Mouse (Mus musculus) MEL (cell line): Measurements from ENCODE around the gene Slc9a5. TPM values are rescaled to one million over a fixed set of nuclear protein-coding genes. Genes with fewer than 3 reads are reported as not detected.

Experiments used
- DNase-seq: peaks from one replicate; pipeline ENCODE4 v3.0.0; 2011; ENCODE audit warnings: low read depth, low spot score
- H3K27ac ChIP-seq: 2 replicates; pipeline ENCODE4 v1.5.1; 2012; ENCODE audit warnings: low read depth, mild to moderate bottlenecking, control low read depth, low read length, moderate library complexity; ENCODE audit not compliant: control insufficient read depth
- H3K27me3 ChIP-seq, 2 experiments: fragments of 150-350 bp in 1 of 2; sonication (generic) in 1 of 2; 2 replicates each; pipeline ENCODE4 v1.6.1; 2012; ENCODE audit warnings: low read length in 2 of 2, mild to moderate bottlenecking in 2 of 2, improper control_type of control experiment in 1 of 2, moderate library complexity in 1 of 2; ENCODE audit not compliant: insufficient read depth in 2 of 2, control insufficient read depth in 1 of 2
- H3K36me3 ChIP-seq, 2 experiments: 2 replicates each; pipeline ENCODE4 v1.6.1; 2012 to 2014; ENCODE audit warnings: low read length in 2 of 2, improper control_type of control experiment in 1 of 2, inconsistent platforms in 1 of 2, mild to moderate bottlenecking in 1 of 2; ENCODE audit not compliant: insufficient read depth in 2 of 2, control insufficient read depth in 1 of 2
- H3K4me1 ChIP-seq, 2 experiments: fragments of 150-350 bp in 1 of 2; sonication (generic) in 1 of 2; 2 replicates each; pipeline ENCODE4 v1.6.1; 2012; ENCODE audit warnings: low read length in 2 of 2, improper control_type of control experiment in 1 of 2, mild to moderate bottlenecking in 1 of 2; ENCODE audit not compliant: insufficient read depth in 2 of 2, control insufficient read depth in 1 of 2
- H3K4me3 ChIP-seq, 2 experiments: fragments of 150-350 bp in 1 of 2; sonication (generic) in 1 of 2; 2 replicates each; pipeline ENCODE4 v1.5.1; 2012; ENCODE audit warnings: low read depth in 2 of 2, low read length in 2 of 2, mild to moderate bottlenecking in 2 of 2, moderate library complexity in 2 of 2, control low read depth in 1 of 2, improper control_type of control experiment in 1 of 2; ENCODE audit not compliant: control insufficient read depth in 1 of 2, insufficient read depth in 1 of 2
- H3K79me2 ChIP-seq: 2 replicates; pipeline ENCODE4 v1.6.1; 2012; ENCODE audit warnings: mild to moderate bottlenecking, low read length, moderate library complexity; ENCODE audit not compliant: control insufficient read depth, poor library complexity, insufficient read depth
- H3K9ac ChIP-seq: 2 replicates; pipeline ENCODE4 v1.6.1; 2012; ENCODE audit warnings: low read depth, mild to moderate bottlenecking, control low read depth, low read length, moderate library complexity; ENCODE audit not compliant: control insufficient read depth, poor library complexity, severe bottlenecking
- H3K9me3 ChIP-seq: fragments of 150-350 bp; sonication (generic); replicated peaks from 2 replicates; pipeline ENCODE4 v1.6.1; 2012; ENCODE audit warnings: mild to moderate bottlenecking, low read length, improper control_type of control experiment, moderate library complexity; ENCODE audit not compliant: insufficient read depth
- CHD1 ChIP-seq: IDR thresholded peaks from 2 replicates; pipeline ENCODE4 v1.6.1; 2012; ENCODE audit warnings: low read depth, mild to moderate bottlenecking, inconsistent platforms, low read length, improper control_type of control experiment
- CHD2 ChIP-seq: IDR thresholded peaks from 2 replicates; pipeline ENCODE4 v1.6.1; 2011; ENCODE audit warnings: low read length, improper control_type of control experiment
- CTCF ChIP-seq, 3 experiments: IDR thresholded peaks in 2 of 3; conservative IDR thresholded peaks in 1 of 3; 2 replicates each; pipeline ENCODE4 v1.5.1; 2011 to 2012; ENCODE audit warnings: low read length in 3 of 3, low read depth in 2 of 3, mild to moderate bottlenecking in 2 of 3, improper control_type of control experiment in 1 of 3, inconsistent platforms in 1 of 3, mixed read lengths in 1 of 3, moderate library complexity in 1 of 3; ENCODE audit not compliant: control insufficient read depth in 1 of 3, insufficient read depth in 1 of 3, poor library complexity in 1 of 3, severe bottlenecking in 1 of 3
- EP300 ChIP-seq, 2 experiments: IDR thresholded peaks; 2 replicates each; pipeline ENCODE4 v1.6.1; 2011; ENCODE audit warnings: improper control_type of control experiment in 2 of 2, low read length in 2 of 2, low read depth in 1 of 2, mild to moderate bottlenecking in 1 of 2
- ETS1 ChIP-seq: IDR thresholded peaks from 2 replicates; pipeline ENCODE4 v1.6.1; 2012; ENCODE audit warnings: low read depth, mild to moderate bottlenecking, inconsistent platforms, low read length, improper control_type of control experiment, moderate library complexity
- GATA1 ChIP-seq: IDR thresholded peaks from 2 replicates; pipeline ENCODE4 v1.6.1; 2011; ENCODE audit warnings: low read depth, low read length, improper control_type of control experiment
- HCFC1 ChIP-seq: IDR thresholded peaks from 2 replicates; pipeline ENCODE4 v1.6.1; 2012; ENCODE audit warnings: low read depth, mild to moderate bottlenecking, inconsistent platforms, low read length, improper control_type of control experiment, moderate library complexity
- JUND ChIP-seq: IDR thresholded peaks from 2 replicates; pipeline ENCODE4 v1.6.1; 2011; ENCODE audit warnings: low read depth, mild to moderate bottlenecking, improper control_type of control experiment, low read length
- MEF2A ChIP-seq: IDR thresholded peaks from 2 replicates; pipeline ENCODE4 v1.6.1; 2014; ENCODE audit warnings: low read depth, mild to moderate bottlenecking, inconsistent platforms, low read length, improper control_type of control experiment; ENCODE audit not compliant: poor library complexity, insufficient replicate concordance, severe bottlenecking; ENCODE audit errors: extremely low read depth
- MYC ChIP-seq: IDR thresholded peaks from 2 replicates; pipeline ENCODE4 v1.6.1; 2011; ENCODE audit warnings: low read depth, mild to moderate bottlenecking, low read length, improper control_type of control experiment, moderate library complexity
- NELFE ChIP-seq: IDR thresholded peaks from 2 replicates; pipeline ENCODE4 v1.6.1; 2011; ENCODE audit warnings: low read depth, low read length, improper control_type of control experiment
- NRF1 ChIP-seq: IDR thresholded peaks from 2 replicates; pipeline ENCODE4 v1.6.1; 2014; ENCODE audit warnings: low read depth, mild to moderate bottlenecking, inconsistent platforms, low read length, improper control_type of control experiment, moderate library complexity; ENCODE audit not compliant: poor library complexity, insufficient read depth, severe bottlenecking
- POLR2AphosphoS2 ChIP-seq: IDR thresholded peaks from 2 replicates; pipeline ENCODE4 v1.6.1; 2011; ENCODE audit warnings: low read length, improper control_type of control experiment
- POLR2AphosphoS5 ChIP-seq: IDR thresholded peaks from 2 replicates; pipeline ENCODE4 v1.6.1; 2012; ENCODE audit warnings: low read depth, borderline replicate concordance, mild to moderate bottlenecking, inconsistent platforms, low read length, moderate library complexity, mixed read lengths
- RCOR1 ChIP-seq: IDR thresholded peaks from 2 replicates; pipeline ENCODE4 v1.6.1; 2012; ENCODE audit warnings: low read depth, mild to moderate bottlenecking, inconsistent platforms, low read length, improper control_type of control experiment
- SIN3A ChIP-seq: IDR thresholded peaks from 2 replicates; pipeline ENCODE4 v1.6.1; 2012; ENCODE audit warnings: low read length, improper control_type of control experiment, inconsistent platforms
- SMC3 ChIP-seq: IDR thresholded peaks from 2 replicates; pipeline ENCODE4 v1.6.1; 2011; ENCODE audit warnings: low read depth, low read length, improper control_type of control experiment
- TAL1 ChIP-seq: IDR thresholded peaks from 2 replicates; pipeline ENCODE4 v1.6.1; 2012; ENCODE audit warnings: mild to moderate bottlenecking, inconsistent platforms, low read length, moderate library complexity, mixed read lengths
- TBP ChIP-seq: IDR thresholded peaks from 2 replicates; pipeline ENCODE4 v1.8.0; 2011; ENCODE audit warnings: low read depth, low read length, improper control_type of control experiment
- TCF12 ChIP-seq: IDR thresholded peaks from 2 replicates; pipeline ENCODE4 v1.6.1; 2014; ENCODE audit warnings: low read depth, mild to moderate bottlenecking, inconsistent platforms, low read length, improper control_type of control experiment, moderate library complexity
- UBTF ChIP-seq: IDR thresholded peaks from 2 replicates; pipeline ENCODE4 v1.6.1; 2012; ENCODE audit warnings: low read depth, mild to moderate bottlenecking, inconsistent platforms, low read length, improper control_type of control experiment, moderate library complexity, borderline replicate concordance; ENCODE audit not compliant: insufficient read depth
- USF1 ChIP-seq: IDR thresholded peaks from 2 replicates; pipeline ENCODE4 v1.6.1; 2014; ENCODE audit warnings: low read depth, mild to moderate bottlenecking, inconsistent platforms, low read length, improper control_type of control experiment, moderate library complexity
- ZKSCAN1 ChIP-seq: IDR thresholded peaks from 2 replicates; pipeline ENCODE4 v1.6.1; 2012; ENCODE audit warnings: low read depth, mild to moderate bottlenecking, inconsistent platforms, low read length, improper control_type of control experiment, moderate library complexity
- ZMIZ1 ChIP-seq: IDR thresholded peaks from 2 replicates; pipeline ENCODE4 v1.6.1; 2012; ENCODE audit warnings: low read depth, mild to moderate bottlenecking, inconsistent platforms, low read length, improper control_type of control experiment, moderate library complexity
- polyA plus RNA-seq, 2 experiments: library from polyadenylated mRNA; stranded (reverse) in 1 of 2; unstranded in 1 of 2; fragments of >175 nt in 1 of 2; fragments of >200 nt in 1 of 2; gene quantifications; 2 replicates each; pipeline versions ENCODE4 v1.2.1 to v1.2.4; 2012; ENCODE audit warnings: low replicate concordance in 2 of 2, low read depth in 1 of 2; ENCODE audit not compliant: insufficient read length in 2 of 2, insufficient read depth in 1 of 2, missing spikeins in 1 of 2
- total RNA-seq: library from RNA; depleted of rRNA; stranded (reverse); fragments of 300-350 nt; gene quantifications from 2 replicates; pipeline ENCODE4 v1.2.3, GENCODE M21; 2012

Slc9a5 gene
- total and polyA plus RNA-seq, 3 experiments, result 0.12 to 1.9 TPM; not detected in 1

GRCm38 (mm10) chr8:105323183-105323582 is 25.5 kb upstream of the Slc9a5 start:
- Histone ChIP-seq H3K9ac (no peak overlapping the region), H3K27me3 (no peaks in the 10 kb centered on the region), H3K4me3 (no peak overlapping the region; a peak in 1 of 4 replicates), H3K36me3 (peaks cover 5 to 37% of the 10 kb centered on the region in 2 experiments; a peak in 3 of 4 replicates), H3K9me3 (no peaks in the 10 kb centered on the region), H3K79me2 (peaks cover 20% of the 10 kb centered on the region), H3K4me1 (peaks cover 18 to 34% of the 10 kb centered on the region in 2 experiments), H3K27ac (peak overlapping the region; percentile 44)
- TF ChIP-seq NRF1, result no peak
- peak; percentile 78 to 80 for TF ChIP-seq EP300 (IDR thresholded peaks at IDR 0.05; ENCODE audit: low read depth in 1 of 2, low read length in 2 of 2)
- peak; percentile 88 for TF ChIP-seq TAL1
- TF ChIP-seq GATA1, result peak; percentile 78
- no peak for TF ChIP-seq MYC
- no peak for TF ChIP-seq SIN3A
- no peak for TF ChIP-seq CHD2
- 0 out of 2 replicates have a peak, but pooled peaks have one; percentile 20 for TF ChIP-seq ETS1
- TF ChIP-seq TCF12, result peak; percentile 83
- TF ChIP-seq JUND, result no peak
- peak; percentile 30; the same call in 1 of the 2 replicates for TF ChIP-seq POLR2AphosphoS2
- peak; percentile 56; the same call in 1 of the 2 replicates for TF ChIP-seq RCOR1
- DNase-seq, result peak; percentile 71

GRCm38 (mm10) chr8:105325641-105326093 is 23.0 kb upstream of the Slc9a5 start:
- H3K9ac ChIP-seq, result peak overlapping the region; percentile 84
- TF ChIP-seq TBP, result no peak
- TF ChIP-seq UBTF, result no peak
- TF ChIP-seq, all 39 proteins: peak for 0
- peak overlapping the region; percentile 43 for H3K27ac ChIP-seq
- no peak for DNase-seq
- no peaks in the 10 kb centered on the region for H3K9me3 ChIP-seq
- peaks cover 18 to 29% of the 10 kb centered on the region in 2 experiments for H3K4me1 ChIP-seq
- no peaks in the 10 kb centered on the region for H3K27me3 ChIP-seq
- H3K4me3 ChIP-seq, result peak overlapping the region; percentile 81 to 88
- peaks cover 10 to 34% of the 10 kb centered on the region in 2 experiments for H3K36me3 ChIP-seq
- peaks cover 20% of the 10 kb centered on the region for H3K79me2 ChIP-seq

- Histone ChIP-seq H3K27me3 (no peaks in the 10 kb centered on the region), H3K9me3 (no peaks in the 10 kb centered on the region), H3K4me3 (peak within 1 kb of the TSS; percentile 81 to 88), H3K4me1 (peaks cover 18 to 29% of the 10 kb centered on the region in 2 experiments), H3K79me2 (peaks cover 20% of the 10 kb centered on the region), H3K27ac (peak within 1 kb of the TSS; percentile 90), H3K36me3 (peaks cover 10 to 34% of the 10 kb centered on the region in 2 experiments), H3K9ac (peak within 1 kb of the TSS; percentile 84)
- DNase-seq, result peak; percentile 98
- TF ChIP-seq EP300 (IDR thresholded peaks at IDR 0.05; ENCODE audit: low read depth in 1 of 2, low read length in 2 of 2) (peak in 1 of 2 experiments; percentile 3; a peak in 1 of 4 replicates), GATA1 (no peak), ZMIZ1 (peak; percentile 77; the same call in 1 of the 2 replicates), CTCF (IDR thresholded peaks at IDR 0.05 in 2 of 3, conservative IDR thresholded peaks at IDR 0.05 in 1 of 3; ENCODE audit: control insufficient read depth in 1 of 3, insufficient read depth in 1 of 3, low read depth in 2 of 3, low read length in 3 of 3, poor library complexity in 1 of 3, severe bottlenecking in 1 of 3) (peak in 2 of 3 experiments; percentile 38; a peak in 4 of 6 replicates), CHD1 (no peak), HCFC1 (peak; percentile 96), SMC3 (peak; percentile 20; the same call in 1 of the 2 replicates), POLR2AphosphoS5 (0 out of 2 replicates have a peak, but pooled peaks have one; percentile 55), NELFE (peak; percentile 96), USF1 (no peak), NRF1 (peak; percentile 33; the same call in 1 of the 2 replicates), ZKSCAN1 (no peak), MEF2A (no peak)
Measured at GRCm38 (mm10) chr8:105326141-105326672, 22.4 kb upstream of the Slc9a5 start, which contains the start of the genes Lrrc29 and Tmem208. Gene Lrrc29, minus strand, starts transcription at chr8:105326278. Gene Tmem208, plus strand, starts transcription at chr8:105326354.
